Mouse (Mus musculus): Measurements from ENCODE around the gene Gm21860. TPM values are rescaled to one million over a fixed set of nuclear protein-coding genes. Genes with fewer than 3 reads are reported as not detected.
A peak's percentile ranks its signal among the peaks of the same experiment; 100 is the strongest.
"Not testable (repeated sequence)": the region's sequence is repeated elsewhere in the genome, so short reads cannot be mapped to it uniquely, and the experiment has no call there.

Gm21860 gene
- polyA plus RNA-seq, 1 experiment from 2014 or later = not detected

DNA sequence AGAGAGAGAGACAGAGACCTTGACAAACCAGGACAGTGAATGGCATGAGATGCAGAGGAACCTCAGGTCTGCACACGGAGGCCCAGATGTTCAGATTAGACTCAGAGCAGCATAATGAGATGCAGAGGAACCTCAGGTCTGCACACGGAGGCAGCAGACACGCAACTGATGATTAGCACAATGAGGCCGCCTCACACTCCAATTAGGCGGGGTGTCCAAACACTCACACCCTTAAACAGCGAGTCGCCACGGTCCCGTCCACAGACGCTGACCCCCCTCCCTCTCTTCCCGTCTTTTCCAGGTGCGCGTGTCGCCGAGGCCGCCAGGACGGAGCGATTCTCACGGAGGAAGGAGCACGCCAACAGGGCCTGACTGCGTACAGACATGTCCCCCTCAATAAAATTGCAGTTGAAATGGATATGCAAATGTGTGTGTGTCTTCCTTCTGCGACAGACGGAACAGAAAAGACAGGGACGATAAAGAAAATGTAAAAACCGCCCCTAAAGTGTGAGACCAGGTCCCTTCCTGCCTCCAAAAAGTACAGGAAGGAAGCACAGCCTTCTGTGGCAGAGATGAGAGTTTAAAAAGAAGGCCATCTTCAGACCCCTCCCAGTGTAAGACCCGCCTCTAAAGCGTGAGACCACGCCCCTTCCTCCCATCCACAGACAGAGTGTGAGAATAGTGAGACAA lies 15.6 kb downstream of the Gm21860 start:
- not testable (repeated sequence) for H3K4me2 ChIP-seq; H3K27ac ChIP-seq (replicated peaks); H3K9ac ChIP-seq (replicated peaks); H3K4me3 ChIP-seq (replicated peaks); H3K27me3 ChIP-seq (replicated peaks); H3K4me1 ChIP-seq
- Histone ChIP-seq H3K36me3 (peaks cover 39% of the 10 kb centered on the region), H3K9me3 (replicated peaks) (peaks cover 38% of the 10 kb centered on the region)
- 72% methylated on average over 28 of the region's 28 CpGs for WGBS
- ATAC-seq (ENCODE audit: low FRiP score) = 0 out of 2 replicates have a peak, but pooled peaks have one; percentile 16

DNA sequence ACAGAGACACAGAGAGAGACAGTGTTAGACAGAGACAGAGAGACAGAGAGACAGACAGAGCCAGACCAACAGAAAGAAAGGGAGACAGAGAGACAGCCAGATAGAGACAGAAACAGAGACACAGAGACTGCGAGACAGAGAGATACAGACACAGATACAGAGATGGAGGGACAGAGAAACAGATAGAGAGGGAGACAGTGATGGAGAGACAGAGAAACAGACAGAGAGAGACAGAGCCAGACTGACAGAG lies 16.3 kb downstream of the Gm21860 start:
- no peak overlapping the region for H3K4me2 ChIP-seq
- no peak overlapping the region for H3K4me3 ChIP-seq (replicated peaks)
- 83% methylated on average over 1 of the region's 1 CpGs for WGBS
- no peaks in the 10 kb centered on the region for H3K4me1 ChIP-seq
- no peak overlapping the region for H3K9ac ChIP-seq (replicated peaks)
- peaks cover 38% of the 10 kb centered on the region for H3K9me3 ChIP-seq (replicated peaks)
- peaks cover 39% of the 10 kb centered on the region for H3K36me3 ChIP-seq
- no peaks in the 10 kb centered on the region for H3K27me3 ChIP-seq (replicated peaks)
- H3K27ac ChIP-seq (replicated peaks) = no peak overlapping the region
- no peak for ATAC-seq (ENCODE audit: low FRiP score)

DNA sequence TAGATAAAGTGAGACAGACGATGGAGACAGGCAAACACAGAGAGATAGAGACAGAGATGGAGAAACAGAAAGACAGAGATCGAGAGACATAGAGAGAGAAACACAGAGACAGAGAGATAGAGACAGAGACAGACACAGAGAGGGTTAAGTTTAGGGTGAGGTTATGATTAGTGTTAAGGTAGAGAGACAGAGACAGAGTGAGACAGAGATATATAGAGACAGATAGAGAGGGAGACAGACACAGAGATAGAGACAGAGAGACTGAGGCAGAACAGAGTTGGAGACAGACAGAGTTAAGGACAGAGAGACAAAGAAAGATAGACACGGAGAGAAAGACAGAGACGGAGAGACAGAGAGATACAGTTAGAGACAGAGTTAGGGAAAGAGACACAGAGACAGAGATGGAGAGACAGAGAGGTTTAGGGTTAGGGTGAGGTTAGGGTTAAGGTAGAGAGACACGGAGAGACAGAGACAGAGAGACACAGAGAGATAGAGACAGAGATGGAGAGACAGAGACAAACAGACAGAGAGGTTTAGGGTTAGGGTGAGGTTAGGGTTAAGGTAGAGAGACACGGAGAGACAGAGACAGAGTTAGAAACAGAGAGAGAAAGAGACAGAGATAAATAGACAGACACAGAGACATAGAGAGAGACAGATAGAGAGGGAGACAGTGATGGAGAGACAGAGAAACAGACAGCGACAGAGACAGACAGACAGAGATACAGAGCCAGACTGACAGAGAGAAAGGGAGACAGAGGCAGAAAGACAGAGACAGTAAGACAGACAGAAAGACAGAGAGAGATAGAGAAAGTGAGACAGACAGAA lies 16.8 kb downstream of the Gm21860 start:
- Histone ChIP-seq H3K27ac (replicated peaks) (no peak overlapping the region), H3K4me2 (no peak overlapping the region), H3K4me3 (replicated peaks) (no peak overlapping the region), H3K4me1 (no peaks in the 10 kb centered on the region), H3K27me3 (replicated peaks) (no peaks in the 10 kb centered on the region), H3K9ac (replicated peaks) (no peak overlapping the region), H3K36me3 (peaks cover 38% of the 10 kb centered on the region), H3K9me3 (replicated peaks) (peaks cover 37% of the 10 kb centered on the region)
- no peak for ATAC-seq (ENCODE audit: low FRiP score)
- WGBS = 58% methylated on average over 4 of the region's 7 CpGs

DNA sequence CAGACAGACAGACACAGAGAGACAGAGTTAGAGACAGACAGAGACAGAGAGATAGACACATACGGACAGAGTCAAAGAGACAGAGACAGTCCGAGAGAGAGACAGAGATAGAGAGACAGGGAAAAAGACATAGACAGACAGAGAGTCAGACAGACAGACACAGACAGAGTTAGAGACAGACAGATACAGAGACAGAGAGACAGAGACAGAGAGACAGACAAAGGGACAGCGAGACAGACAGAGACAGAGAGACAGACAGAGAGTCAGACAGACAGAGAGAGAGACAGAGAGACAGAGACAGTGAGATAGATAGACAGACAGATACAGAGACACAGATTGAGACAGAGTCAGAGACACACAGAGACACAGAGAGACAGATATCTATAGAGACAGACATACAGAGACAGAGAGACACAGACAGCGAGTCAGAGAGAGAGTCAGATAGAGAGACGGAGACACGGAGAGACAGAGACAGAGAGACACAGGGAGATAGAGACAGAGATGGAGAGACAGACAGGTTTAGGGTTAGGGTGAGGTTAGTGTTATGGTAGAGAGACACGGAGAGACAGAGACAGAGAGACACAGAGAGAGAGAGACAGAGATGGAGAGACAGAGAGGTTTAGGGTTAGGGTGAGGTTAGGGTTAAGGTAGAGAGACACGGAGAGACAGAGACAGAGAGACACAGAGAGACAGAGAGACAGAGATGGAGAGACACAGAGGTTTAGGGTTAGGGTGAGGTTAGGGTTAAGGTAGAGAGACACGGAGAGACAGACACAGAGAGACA lies 18.2 kb downstream of the Gm21860 start:
- H3K9ac ChIP-seq (replicated peaks); H3K4me2 ChIP-seq; ATAC-seq (ENCODE audit: low FRiP score); H3K27me3 ChIP-seq (replicated peaks); H3K27ac ChIP-seq (replicated peaks); H3K4me1 ChIP-seq; H3K4me3 ChIP-seq (replicated peaks): not testable (repeated sequence)
- peaks cover 24% of the 10 kb centered on the region for H3K36me3 ChIP-seq
- 81% methylated on average over 6 of the region's 9 CpGs for WGBS
- H3K9me3 ChIP-seq (replicated peaks) = peaks cover 23% of the 10 kb centered on the region

- H3K27me3 ChIP-seq (replicated peaks); H3K9ac ChIP-seq (replicated peaks); H3K4me3 ChIP-seq (replicated peaks); H3K4me2 ChIP-seq; H3K27ac ChIP-seq (replicated peaks); ATAC-seq (ENCODE audit: low FRiP score); H3K4me1 ChIP-seq: not testable (repeated sequence)
- 70% methylated on average over 3 of the region's 5 CpGs for WGBS
- H3K9me3 ChIP-seq (replicated peaks) = peaks cover 17% of the 10 kb centered on the region
- peaks cover 18% of the 10 kb centered on the region for H3K36me3 ChIP-seq
These were observed 19.3 kb downstream of the Gm21860 start for GRCm38 (mm10) chrY:90735181-90735895.

DNA sequence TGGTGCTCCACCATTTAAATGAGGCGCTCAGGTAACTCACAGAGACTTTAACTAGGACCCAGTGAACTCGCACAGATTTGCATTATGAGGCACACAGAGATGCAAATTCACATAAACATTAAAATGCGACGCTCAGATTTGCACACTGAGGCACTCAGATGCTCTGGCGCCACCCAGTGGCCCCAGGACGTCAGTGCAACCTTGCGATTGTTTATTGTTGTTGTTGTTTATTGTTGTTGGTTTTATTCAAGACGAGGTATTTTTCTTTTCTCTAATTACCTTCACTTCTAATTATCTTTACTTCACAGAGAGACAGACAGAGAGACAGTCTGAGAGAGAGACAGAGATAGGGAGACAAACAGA lies 20.3 kb downstream of the Gm21860 start:
- not testable (repeated sequence) for H3K4me1 ChIP-seq; ATAC-seq (ENCODE audit: low FRiP score); H3K27me3 ChIP-seq (replicated peaks); H3K36me3 ChIP-seq; H3K4me3 ChIP-seq (replicated peaks); H3K9me3 ChIP-seq (replicated peaks); H3K9ac ChIP-seq (replicated peaks); H3K4me2 ChIP-seq; H3K27ac ChIP-seq (replicated peaks)
- WGBS = 64% methylated on average over 8 of the region's 8 CpGs

DNA sequence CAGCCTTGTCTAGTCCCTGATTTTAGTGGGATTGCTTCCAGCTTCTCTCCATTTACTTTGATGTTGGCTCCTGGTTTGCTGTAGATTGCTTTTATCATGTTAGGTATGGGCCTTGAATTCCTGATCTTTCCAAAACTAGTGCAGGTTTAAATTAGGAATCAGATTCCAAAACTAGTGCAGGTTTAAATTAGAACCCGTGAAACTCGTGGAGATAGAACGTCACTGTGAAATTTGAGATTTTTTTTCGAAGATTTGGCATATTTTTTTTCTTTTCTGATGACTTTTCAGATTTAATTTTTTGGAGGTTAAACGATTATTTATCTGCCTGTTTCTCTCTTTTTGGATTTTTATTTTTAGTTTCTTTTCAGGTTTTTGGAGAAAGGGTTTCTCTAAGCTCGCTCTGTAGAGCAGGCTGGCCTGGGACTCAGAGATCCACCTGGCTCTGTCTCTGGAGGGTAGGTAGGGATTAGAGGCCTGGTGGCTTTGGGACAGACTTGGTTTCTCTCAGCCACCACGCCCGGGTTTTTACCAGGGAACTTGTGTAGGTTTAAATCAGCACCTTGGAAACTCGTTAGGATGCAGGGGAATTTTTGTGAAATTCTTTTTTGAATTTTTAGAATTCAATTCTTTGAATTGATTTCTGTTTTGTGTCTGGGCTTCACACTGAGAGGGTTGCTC lies 20.8 kb downstream of the Gm21860 start:
- H3K9me3 ChIP-seq (replicated peaks); H3K27ac ChIP-seq (replicated peaks); ATAC-seq (ENCODE audit: low FRiP score); H3K9ac ChIP-seq (replicated peaks); H3K36me3 ChIP-seq; H3K27me3 ChIP-seq (replicated peaks); H3K4me2 ChIP-seq; H3K4me3 ChIP-seq (replicated peaks); H3K4me1 ChIP-seq: not testable (repeated sequence)
- 81% methylated on average over 9 of the region's 9 CpGs for WGBS

GRCm38 (mm10) chrY:90732101-90732542 lies 22.5 kb downstream of the Gm21860 start:
- not testable (repeated sequence) for H3K27me3 ChIP-seq (replicated peaks); H3K4me1 ChIP-seq; H3K27ac ChIP-seq (replicated peaks); H3K9ac ChIP-seq (replicated peaks); H3K36me3 ChIP-seq; H3K4me3 ChIP-seq (replicated peaks); ATAC-seq (ENCODE audit: low FRiP score); H3K9me3 ChIP-seq (replicated peaks); H3K4me2 ChIP-seq
- 62% methylated on average over 10 of the region's 10 CpGs for WGBS

DNA sequence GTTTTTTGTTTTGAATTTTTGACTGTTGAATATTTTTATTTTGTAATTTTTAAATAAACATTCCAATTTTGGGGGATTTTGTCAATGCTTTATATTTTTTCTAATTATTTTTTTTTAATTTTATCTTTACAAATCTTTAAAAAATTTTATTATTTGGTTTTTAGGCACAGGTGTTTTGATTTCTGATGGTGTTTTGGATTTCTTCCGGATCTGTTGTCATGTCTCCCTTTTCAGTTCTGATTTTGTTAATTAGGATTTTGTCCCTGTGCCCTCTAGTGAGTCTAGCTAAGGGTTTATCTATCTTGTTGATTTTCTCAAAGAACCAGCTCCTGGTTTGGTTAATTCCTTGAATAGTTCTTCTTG lies 23.0 kb downstream of the Gm21860 start:
- WGBS = 64% methylated on average over 1 of the region's 1 CpGs
- not testable (repeated sequence) for H3K4me3 ChIP-seq (replicated peaks); H3K27me3 ChIP-seq (replicated peaks); ATAC-seq (ENCODE audit: low FRiP score); H3K4me1 ChIP-seq; H3K36me3 ChIP-seq; H3K9ac ChIP-seq (replicated peaks); H3K4me2 ChIP-seq; H3K27ac ChIP-seq (replicated peaks); H3K9me3 ChIP-seq (replicated peaks)

- WGBS = 68% methylated on average over 18 of the region's 20 CpGs
- H3K27ac ChIP-seq (replicated peaks); ATAC-seq (ENCODE audit: low FRiP score); H3K9me3 ChIP-seq (replicated peaks); H3K27me3 ChIP-seq (replicated peaks); H3K4me1 ChIP-seq; H3K4me2 ChIP-seq; H3K4me3 ChIP-seq (replicated peaks); H3K36me3 ChIP-seq; H3K9ac ChIP-seq (replicated peaks): not testable (repeated sequence)
These were observed 23.6 kb downstream of the Gm21860 start for GRCm38 (mm10) chrY:90730908-90731592.

GRCm38 (mm10) chrY:90729816-90730303 lies 24.8 kb downstream of the Gm21860 start:
- 64% methylated on average over 12 of the region's 12 CpGs for WGBS
- H3K4me3 ChIP-seq (replicated peaks); ATAC-seq (ENCODE audit: low FRiP score); H3K4me2 ChIP-seq; H3K9ac ChIP-seq (replicated peaks); H3K27ac ChIP-seq (replicated peaks); H3K9me3 ChIP-seq (replicated peaks); H3K27me3 ChIP-seq (replicated peaks); H3K36me3 ChIP-seq; H3K4me1 ChIP-seq: not testable (repeated sequence)
